Mouse (Mus musculus) ES-E14 (cell line): ENCODE measurements around the gene Calm3. TPM values are rescaled to one million over a fixed set of nuclear protein-coding genes. Genes with fewer than 3 reads are reported as not detected.

Experiments
- DNase-seq: peaks from one replicate; pipeline ENCODE4 v3.0.0-alpha.2; 2013; ENCODE audit warnings: low read depth, low spot score
- H3K27ac ChIP-seq: 2 replicates; pipeline ENCODE4 v1.5.1; 2012; ENCODE audit warnings: low read depth, mild to moderate bottlenecking, low read length, moderate library complexity, mixed read lengths; ENCODE audit not compliant: poor library complexity, insufficient read depth, severe bottlenecking
- H3K36me3 ChIP-seq: 2 replicates; pipeline ENCODE4 v1.6.1; 2012; ENCODE audit warnings: mild to moderate bottlenecking, low read length, moderate library complexity, mixed read lengths; ENCODE audit not compliant: control insufficient read depth, poor library complexity, insufficient read depth, severe bottlenecking
- H3K4me1 ChIP-seq, 2 experiments: fragments of 150-350 bp in 1 of 2; sonication (generic) in 1 of 2; 2 replicates each; pipeline ENCODE4 v1.6.1; 2012; ENCODE audit warnings: low read length in 2 of 2, mild to moderate bottlenecking in 1 of 2, mixed read lengths in 1 of 2; ENCODE audit not compliant: control insufficient read depth in 2 of 2, insufficient read depth in 2 of 2, poor library complexity in 1 of 2
- H3K4me3 ChIP-seq, 2 experiments: fragments of 150-350 bp in 1 of 2; sonication (generic) in 1 of 2; 2 replicates each; pipeline ENCODE4 v1.5.1; 2012; ENCODE audit warnings: low read length in 2 of 2, low read depth in 1 of 2, mild to moderate bottlenecking in 1 of 2, mixed read lengths in 1 of 2; ENCODE audit not compliant: insufficient read depth in 1 of 2, poor library complexity in 1 of 2, severe bottlenecking in 1 of 2
- H3K9ac ChIP-seq: 2 replicates; pipeline ENCODE4 v1.6.1; 2012; ENCODE audit warnings: low read depth, mild to moderate bottlenecking, low read length, mixed read lengths; ENCODE audit not compliant: poor library complexity, insufficient read depth, severe bottlenecking
- H3K9me3 ChIP-seq: fragments of 150-350 bp; sonication (generic); 2 replicates; pipeline ENCODE4 v1.6.1; 2012; ENCODE audit warnings: low read depth, mild to moderate bottlenecking, low read length; ENCODE audit not compliant: control insufficient read depth, insufficient read depth
- CHD2 ChIP-seq: IDR thresholded peaks from 2 replicates; pipeline ENCODE4 v1.6.1; 2014; ENCODE audit warnings: mild to moderate bottlenecking, low read depth, low read length, inconsistent platforms
- HCFC1 ChIP-seq: IDR thresholded peaks from 2 replicates; pipeline ENCODE4 v1.6.1; 2012; ENCODE audit warnings: low read length, inconsistent platforms, borderline replicate concordance; ENCODE audit not compliant: insufficient read depth
- MAFK ChIP-seq: IDR thresholded peaks from 2 replicates; pipeline ENCODE4 v1.6.1; 2014; ENCODE audit warnings: mild to moderate bottlenecking, low read depth, low read length, inconsistent platforms; ENCODE audit not compliant: insufficient read depth
- ZC3H11A ChIP-seq: IDR thresholded peaks from 2 replicates; pipeline ENCODE4 v1.6.1; 2012; ENCODE audit warnings: low read depth, mild to moderate bottlenecking, inconsistent platforms, low read length, borderline replicate concordance
- ZNF384 ChIP-seq: IDR thresholded peaks from 2 replicates; pipeline ENCODE4 v1.6.1; 2012; ENCODE audit warnings: low read depth, low read length, inconsistent platforms
- in situ Hi-C, 2 experiments: fragments of 600-800 bp; cut with MboI; formaldehyde crosslinking; loops; one replicate each; pipeline ENCODE4 v1.15.1; 2025; ENCODE audit warnings: low sequenced_read_pairs in 2 of 2, inconsistent platforms in 1 of 2; ENCODE audit not compliant: unreplicated experiment in 2 of 2
- total RNA-seq: library from RNA; depleted of rRNA; stranded (reverse); fragments of 300-350 nt; gene quantifications from 2 replicates; pipeline ENCODE4 v1.2.3, GENCODE M21; 2012

The Calm3 gene
- total RNA-seq, 1 experiment = 198 TPM

DNA sequence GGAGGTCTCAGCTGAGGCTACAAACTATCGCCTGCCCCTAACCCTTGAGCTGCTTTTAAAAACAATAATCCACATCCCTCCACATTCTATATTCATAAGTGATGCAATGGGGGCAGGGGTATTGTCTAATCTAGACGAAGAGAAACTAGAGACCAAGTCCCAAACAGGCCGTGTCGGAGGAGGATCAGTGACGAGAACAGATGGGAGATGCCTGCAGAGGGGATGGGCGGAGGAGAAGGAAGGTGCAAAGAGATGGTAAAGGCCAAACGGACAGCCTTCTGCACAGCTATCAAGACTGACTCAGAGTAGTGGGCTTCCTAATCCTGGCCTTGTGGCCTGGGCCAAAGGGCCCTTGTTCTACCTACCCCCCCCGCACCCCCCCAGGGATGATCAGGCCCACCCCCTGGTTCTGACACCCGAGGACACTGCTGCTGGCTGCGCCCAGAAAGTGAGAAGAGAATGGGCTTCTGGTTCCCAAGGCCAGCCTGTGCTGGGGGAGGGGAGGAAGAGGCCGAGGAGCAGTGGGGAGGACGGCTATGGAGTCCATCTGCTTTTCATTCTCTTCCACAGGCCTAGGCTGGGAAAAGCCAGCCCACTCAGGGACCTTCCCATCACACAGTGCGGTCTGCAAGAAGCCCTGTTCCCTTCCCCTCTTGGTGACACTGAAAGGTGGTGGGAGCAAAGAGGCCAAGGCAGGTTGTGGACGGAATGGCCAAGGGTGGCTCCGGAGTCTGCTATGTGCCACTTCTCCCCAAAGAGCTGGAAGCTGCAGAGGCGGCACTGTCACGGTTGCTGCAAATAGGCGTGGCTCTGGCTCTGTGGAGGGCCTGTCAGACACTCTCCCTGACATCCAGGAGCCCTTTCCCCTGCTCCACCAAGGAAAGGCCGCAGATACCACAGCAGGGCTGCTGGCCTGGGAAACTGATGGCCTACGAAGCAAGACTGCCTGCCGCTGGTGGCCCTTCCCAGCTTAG is 2.8 kb downstream of the Calm3 start:
- Histone ChIP-seq H3K27ac (no peak overlapping the region), H3K4me3 (no peak overlapping the region), H3K4me1 (peaks cover 0 to 32% of the 10 kb centered on the region in 2 experiments; a peak in 1 of 4 replicates), H3K9me3 (no peaks in the 10 kb centered on the region), H3K9ac (no peak overlapping the region), H3K36me3 (peaks cover 44% of the 10 kb centered on the region)
- in situ Hi-C loops = loop anchor here in 1 of 2 experiments (25.0 kb wide), 1 partner anchor 109 kb away; the partner anchor contains the start of genes Fkrp and Strn4
- TF ChIP-seq ZC3H11A (no peak), CHD2 (no peak), MAFK (no peak), ZNF384 (no peak), HCFC1 (no peak)
- no peak for DNase-seq

GRCm38 (mm10) chr7:16920150-16920579 is 3.7 kb downstream of the Calm3 start:
- no peak overlapping the region for H3K4me3 ChIP-seq
- peaks cover 51% of the 10 kb centered on the region for H3K36me3 ChIP-seq
- no peak for DNase-seq
- H3K9ac ChIP-seq = no peak overlapping the region
- no peak overlapping the region for H3K27ac ChIP-seq
- TF ChIP-seq HCFC1 (no peak), MAFK (no peak), CHD2 (no peak), ZNF384 (no peak), ZC3H11A (no peak)
- H3K9me3 ChIP-seq = no peaks in the 10 kb centered on the region
- peaks cover 0 to 37% of the 10 kb centered on the region in 2 experiments; a peak in 1 of 4 replicates for H3K4me1 ChIP-seq
- in situ Hi-C loops = loop anchor here in 1 of 2 experiments (25.0 kb wide), 1 partner anchor 108 kb away; the partner anchor contains the start of genes Fkrp and Strn4

DNA sequence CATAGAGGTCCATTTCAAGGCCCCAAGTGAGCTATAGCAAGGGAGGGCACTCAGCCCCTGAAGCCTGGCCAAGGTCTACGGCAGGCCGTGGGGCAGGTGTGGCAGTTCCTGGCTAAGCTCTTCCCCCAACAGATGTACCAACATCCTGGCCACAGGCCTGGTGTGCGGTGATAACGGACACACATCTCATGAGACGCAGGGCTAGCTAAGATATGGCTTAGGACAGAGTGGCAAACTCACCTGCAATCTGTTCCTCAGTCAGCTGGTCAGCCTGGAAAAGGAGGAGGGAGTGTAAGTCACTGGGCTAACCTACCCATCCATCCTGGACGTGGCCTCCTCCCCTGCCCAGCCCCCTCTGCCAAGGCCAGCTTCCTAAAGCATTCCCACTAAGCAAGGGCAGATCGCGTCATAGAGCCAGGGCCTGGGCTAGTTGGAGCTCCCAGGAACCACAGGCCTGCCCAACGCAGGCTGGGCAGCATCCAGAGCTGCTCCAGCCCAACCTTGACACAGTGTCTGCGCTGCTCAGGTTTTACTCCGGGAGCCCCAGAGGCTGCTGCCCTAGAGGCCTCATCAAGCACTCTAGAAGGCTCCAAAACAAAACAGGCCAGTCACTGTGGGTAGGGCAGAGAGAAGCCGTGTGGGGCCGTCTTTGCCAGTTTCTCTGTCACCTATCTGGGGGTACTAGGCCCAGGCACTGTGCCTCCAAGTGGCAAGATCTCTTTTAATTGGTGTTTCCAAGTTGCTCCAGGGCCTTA is 4.3 kb downstream of the Calm3 start:
- TF ChIP-seq CHD2 (no peak), MAFK (no peak), HCFC1 (no peak), ZNF384 (no peak), ZC3H11A (no peak)
- H3K9me3 ChIP-seq = no peaks in the 10 kb centered on the region
- no peak overlapping the region for H3K9ac ChIP-seq
- peaks cover 54% of the 10 kb centered on the region for H3K36me3 ChIP-seq
- peaks cover 0 to 37% of the 10 kb centered on the region in 2 experiments; a peak in 1 of 4 replicates for H3K4me1 ChIP-seq
- no peak overlapping the region for H3K27ac ChIP-seq
- in situ Hi-C loops = loop anchor here in 1 of 2 experiments (25.0 kb wide), 1 partner anchor 107 kb away; the partner anchor contains the start of genes Fkrp and Strn4
- no peak overlapping the region for H3K4me3 ChIP-seq
- no peak for DNase-seq

DNA sequence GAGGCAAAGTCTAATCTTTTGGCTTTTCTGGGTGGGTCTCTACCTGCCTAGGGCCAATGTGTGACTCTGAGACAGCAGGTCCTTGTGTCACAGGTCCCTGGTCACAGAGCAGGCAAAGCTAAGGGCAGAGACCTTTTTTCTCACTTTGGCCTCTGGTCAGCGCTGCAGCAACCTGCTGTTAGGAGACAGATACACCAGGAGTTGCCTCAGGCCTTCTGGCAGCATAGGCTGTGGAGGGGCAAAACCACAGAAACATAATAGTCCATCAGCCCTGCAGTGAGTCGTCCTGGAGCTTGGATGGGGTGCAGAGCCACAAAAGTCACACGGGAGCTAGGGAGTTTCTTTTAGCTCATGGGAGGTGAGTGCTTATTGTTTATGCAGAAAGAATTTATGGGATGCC is 5.2 kb downstream of the Calm3 start:
- peaks cover 0 to 39% of the 10 kb centered on the region in 2 experiments; a peak in 1 of 4 replicates for H3K4me1 ChIP-seq
- peaks cover 54% of the 10 kb centered on the region for H3K36me3 ChIP-seq
- no peaks in the 10 kb centered on the region for H3K9me3 ChIP-seq

More for the DNA sequence above, 5.2 kb downstream of the Calm3 start:
- no peak overlapping the region for H3K9ac ChIP-seq
- H3K27ac ChIP-seq = no peak overlapping the region
- no peak for TF ChIP-seq CHD2
- TF ChIP-seq HCFC1 = no peak
- no peak for TF ChIP-seq MAFK
- no peak for TF ChIP-seq ZNF384
- TF ChIP-seq ZC3H11A = no peak
- no peak overlapping the region for H3K4me3 ChIP-seq
- in situ Hi-C loops = loop anchor here in 1 of 2 experiments (25.0 kb wide), 1 partner anchor 106 kb away; the partner anchor contains the start of genes Fkrp and Strn4
- DNase-seq = no peak
